Mouse (Mus musculus): ENCODE results near the gene Heg1. TPM values are rescaled to one million over a fixed set of nuclear protein-coding genes. Genes with fewer than 3 reads are reported as not detected.

Heg1 gene
- 10 to 100 TPM; 48.0 to 56.4 TPM for total RNA-seq (2021)
- long read RNA-seq, experiment 1, partial matches to known transcripts = 3 of 15 reads
- long read RNA-seq, experiment 1, other reads (novel, unspliced or antisense) = 12 of 15 reads
- long read RNA-seq, experiment 2, full-length matches to known transcripts = 1 of 7 reads
- long read RNA-seq, experiment 2, partial matches to known transcripts = 1 of 7 reads
- long read RNA-seq, experiment 2, other reads (novel, unspliced or antisense) = 5 of 7 reads

DNA sequence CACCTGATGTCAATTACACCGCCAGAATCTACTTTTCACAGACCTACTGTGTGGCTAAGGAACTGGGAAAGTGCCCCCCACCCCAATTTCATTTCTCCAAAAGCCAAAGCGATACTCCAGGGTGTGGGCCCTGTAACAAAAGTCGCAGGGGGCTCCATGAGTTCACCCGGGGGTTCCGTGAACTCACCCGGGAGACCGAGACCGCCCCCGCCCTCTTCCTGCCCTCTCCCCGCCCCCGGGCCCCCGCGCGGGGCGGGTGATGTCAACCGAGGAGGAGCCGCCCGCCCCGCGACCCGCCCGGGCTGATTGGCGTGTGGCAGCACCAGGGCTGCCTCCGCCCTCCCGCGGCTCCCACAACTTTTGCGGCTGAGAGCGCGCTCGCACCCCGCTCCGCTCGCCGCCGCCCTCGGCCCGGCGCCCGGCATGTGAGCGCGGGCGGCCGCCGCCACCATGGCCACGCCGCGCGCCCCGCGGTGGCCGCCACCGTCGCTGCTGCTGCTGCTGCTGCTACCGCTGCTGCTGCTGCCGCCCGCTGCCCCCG is at the start of gene Heg1:
TSS of gene Heg1 (plus strand) at position 209 of the 541 bp plus-strand sequence.
- DNase-seq = peak; percentile 87
- intact Hi-C loops (cut with DNase I; ENCODE audit: low total_unique reads) = no loop called here

DNA sequence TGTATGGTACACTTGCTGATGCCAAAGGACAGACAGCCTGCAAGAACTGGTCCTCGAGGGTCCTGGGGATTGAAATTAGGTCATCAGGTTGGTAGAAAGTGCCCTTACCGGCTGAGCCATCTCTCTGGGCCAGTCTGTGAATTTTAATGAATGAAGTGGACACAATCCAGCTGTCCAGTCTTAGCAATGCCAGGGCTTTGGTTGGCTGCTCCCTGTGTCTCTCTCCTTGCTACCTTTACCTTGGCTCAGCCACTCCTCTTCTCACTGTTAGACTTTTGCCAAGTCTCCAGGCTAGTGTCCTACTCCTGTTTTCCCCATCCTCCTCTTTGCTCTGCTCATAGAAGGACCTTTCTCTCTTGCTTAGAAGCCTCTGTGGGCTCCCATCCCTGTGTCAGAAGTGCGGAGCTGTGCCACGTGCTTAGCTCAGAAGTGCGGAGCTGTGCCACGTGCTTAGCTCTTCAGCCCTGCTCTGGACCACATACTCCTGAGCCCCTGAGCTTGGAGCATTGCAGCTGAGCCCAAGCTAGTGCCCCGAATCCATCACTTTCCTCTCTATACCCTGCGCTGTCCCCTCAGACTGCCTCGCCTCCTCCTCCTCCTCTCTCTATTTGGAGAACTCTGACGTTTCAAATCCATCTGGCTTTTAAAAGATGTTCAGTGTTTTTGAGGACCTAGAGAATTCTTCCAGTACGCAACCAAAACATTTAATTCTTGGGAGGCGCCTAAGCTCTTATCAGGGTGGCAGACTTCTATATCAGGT is 48.2 kb upstream of the Heg1 start:
- intact Hi-C loops (cut with DNase I; ENCODE audit: low total_unique reads) = no loop called here
- no peak for DNase-seq

DNA sequence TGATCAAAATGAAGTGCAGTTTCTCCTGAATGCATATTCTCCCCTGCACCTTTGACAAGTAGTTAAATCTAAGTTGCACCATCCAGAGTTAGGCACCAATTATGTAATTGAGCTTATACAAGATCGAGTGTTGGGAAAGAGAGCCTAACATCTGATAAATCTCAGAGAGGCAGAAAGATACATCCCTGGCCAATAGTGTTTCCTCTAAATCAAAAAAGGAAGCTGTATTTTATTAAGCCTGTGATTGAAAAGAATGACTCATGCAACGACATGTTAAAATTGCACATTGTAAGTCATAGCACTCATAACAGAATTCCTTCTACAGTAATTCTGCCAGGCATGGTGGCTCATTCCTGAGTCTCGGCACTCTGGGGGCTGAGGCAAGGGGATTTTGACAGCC is 42.4 kb upstream of the Heg1 start:
- intact Hi-C loops (cut with DNase I; ENCODE audit: low total_unique reads) = no loop called here
- DNase-seq = no peak

DNA sequence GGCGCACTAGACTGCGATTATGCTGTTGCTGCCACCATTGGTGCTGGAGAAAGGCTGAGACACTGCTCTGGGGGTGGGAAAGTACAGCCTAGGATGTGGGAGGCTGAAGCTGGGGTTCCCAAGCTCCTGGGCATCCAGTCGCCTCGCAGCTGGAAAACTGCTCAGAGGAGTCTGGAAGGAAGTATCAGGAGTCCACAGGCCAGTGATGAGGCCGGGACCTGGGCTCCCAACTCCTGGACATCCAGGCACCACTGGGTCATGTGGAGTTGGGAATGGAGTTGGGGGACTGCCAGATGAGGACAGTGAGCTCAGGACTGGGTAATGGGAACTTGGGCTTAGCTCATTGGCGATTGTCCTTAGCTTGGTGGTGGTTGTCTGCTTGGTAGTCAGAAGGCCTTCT is 31.1 kb upstream of the Heg1 start:
- intact Hi-C loops (cut with DNase I; ENCODE audit: low total_unique reads) = no loop called here
- no peak for DNase-seq

DNA sequence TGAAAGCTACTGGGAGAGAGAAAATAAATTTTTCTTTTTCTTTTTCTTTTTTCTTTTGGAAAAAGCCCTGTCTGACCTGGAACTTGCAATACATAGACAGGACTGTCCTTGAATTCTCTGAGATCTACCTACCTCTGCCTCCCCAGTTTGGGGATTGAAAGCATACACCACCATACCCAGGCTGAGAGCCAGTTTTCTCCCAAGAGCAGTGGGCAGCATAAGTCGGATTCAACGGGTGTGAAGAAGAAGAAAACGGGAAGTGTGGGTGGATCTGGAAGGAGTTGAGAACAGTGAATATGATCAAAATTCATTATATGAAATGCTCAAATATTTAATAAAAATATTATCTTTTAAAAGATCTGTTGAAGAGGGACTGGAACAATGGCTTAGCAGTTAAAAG is 28.7 kb upstream of the Heg1 start:
- intact Hi-C loops (cut with DNase I; ENCODE audit: low total_unique reads) = no loop called here
- DNase-seq = no peak

DNA sequence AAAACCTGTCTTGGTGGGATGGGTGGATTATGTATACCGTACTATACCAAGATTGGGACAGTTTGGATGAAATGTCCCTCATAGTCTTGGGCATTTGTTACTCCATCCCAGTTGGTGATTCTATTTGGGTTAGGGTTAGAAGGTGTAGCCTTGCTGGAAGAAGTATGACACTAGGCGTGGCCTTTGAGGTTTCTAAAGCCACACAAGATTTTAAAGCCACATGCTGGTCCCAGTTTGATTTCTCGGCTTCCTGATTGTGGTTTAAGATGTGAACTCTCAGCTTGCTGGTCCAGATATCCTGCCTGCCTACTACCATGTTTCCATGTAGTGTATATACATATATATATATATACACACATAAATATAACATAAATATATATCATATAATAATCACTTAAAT is 27.0 kb upstream of the Heg1 start:
- intact Hi-C loops (cut with DNase I; ENCODE audit: low total_unique reads) = no loop called here
- DNase-seq = no peak

DNA sequence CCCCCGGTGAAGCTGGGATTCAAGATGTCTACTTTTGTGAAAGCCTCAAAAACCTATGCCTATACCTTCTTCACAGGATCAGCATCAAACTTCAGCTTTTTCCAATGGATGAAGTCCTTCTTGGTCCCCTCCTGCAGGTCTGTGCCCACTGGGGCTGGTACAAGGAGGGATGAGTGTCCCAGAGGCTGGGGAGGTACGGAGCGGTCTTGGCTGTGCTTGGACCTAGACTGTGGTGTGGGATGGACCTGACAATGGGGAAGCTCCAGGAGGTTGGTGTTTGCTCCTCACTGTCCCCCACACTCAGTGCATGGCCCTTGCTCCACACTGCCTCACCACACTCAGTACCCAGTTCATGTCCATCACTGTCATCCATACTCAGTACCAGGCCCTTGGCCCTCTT is 26.0 kb upstream of the Heg1 start:
- intact Hi-C loops (cut with DNase I; ENCODE audit: low total_unique reads) = no loop called here

DNA sequence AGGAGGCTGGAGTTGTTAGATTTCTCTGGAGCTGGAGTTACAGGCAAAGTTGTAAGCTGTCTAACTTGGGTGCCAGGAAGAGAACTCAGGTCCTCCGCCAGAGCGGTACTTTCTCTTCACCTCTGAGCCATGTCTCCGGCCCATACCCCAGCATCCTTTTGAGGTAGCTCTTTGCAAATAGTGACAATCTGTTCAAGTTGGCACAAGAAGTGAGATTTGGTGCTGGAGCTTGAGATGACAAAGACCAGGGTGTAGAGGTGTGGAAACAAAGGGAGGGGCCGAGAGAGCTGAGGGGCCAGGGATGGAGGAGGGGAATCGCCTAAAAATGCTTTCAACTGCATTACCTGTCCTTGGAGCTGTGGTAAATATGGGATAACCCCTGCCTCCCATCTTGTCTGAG is 24.6 kb upstream of the Heg1 start:
- intact Hi-C loops (cut with DNase I; ENCODE audit: low total_unique reads) = no loop called here
- DNase-seq = no peak

More for the DNA sequence above, 26.0 kb upstream of the Heg1 start:
- no peak for DNase-seq

DNA sequence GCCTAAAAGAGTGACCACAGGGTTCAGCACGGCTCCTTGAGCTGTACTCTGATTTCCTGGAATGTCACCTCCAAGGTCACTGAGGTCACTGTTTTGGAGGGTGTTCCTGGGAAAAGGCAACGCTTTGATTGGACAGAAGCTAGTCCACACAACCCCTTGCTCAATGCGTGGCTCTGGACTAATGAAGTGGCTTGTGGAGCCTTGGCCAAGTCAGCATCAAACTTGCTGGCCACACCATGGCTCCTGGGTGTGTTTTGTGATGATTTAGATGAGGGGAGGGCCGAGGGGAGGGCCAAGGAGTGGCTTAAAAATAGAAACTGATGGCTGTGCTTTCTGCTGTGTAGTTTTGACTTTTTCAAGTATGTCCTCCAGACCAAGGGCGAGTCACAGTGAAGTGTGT is 24.0 kb upstream of the Heg1 start:
- DNase-seq = peak; percentile 51
- intact Hi-C loops (cut with DNase I; ENCODE audit: low total_unique reads) = no loop called here

DNA sequence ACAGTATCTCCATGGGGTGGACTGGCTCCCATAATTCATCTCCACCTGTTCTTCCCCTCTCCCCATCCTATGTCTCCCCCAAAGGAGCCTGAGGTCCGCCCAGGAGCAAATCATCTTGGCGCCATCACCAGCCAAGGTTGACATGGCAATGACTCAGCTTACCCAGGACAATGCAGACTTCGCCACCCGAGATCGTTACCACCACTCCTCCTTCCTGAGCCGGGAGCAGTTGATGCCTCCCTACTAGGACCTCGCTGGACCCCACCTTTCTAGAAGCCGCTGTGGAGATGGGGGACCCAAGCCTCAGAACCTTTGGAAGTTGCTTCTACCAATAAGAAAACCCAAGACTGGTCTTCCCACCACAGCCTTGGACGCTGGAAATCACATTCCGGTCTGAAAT is 21.3 kb upstream of the Heg1 start:
- no peak for DNase-seq
- intact Hi-C loops (cut with DNase I; ENCODE audit: low total_unique reads) = no loop called here

DNA sequence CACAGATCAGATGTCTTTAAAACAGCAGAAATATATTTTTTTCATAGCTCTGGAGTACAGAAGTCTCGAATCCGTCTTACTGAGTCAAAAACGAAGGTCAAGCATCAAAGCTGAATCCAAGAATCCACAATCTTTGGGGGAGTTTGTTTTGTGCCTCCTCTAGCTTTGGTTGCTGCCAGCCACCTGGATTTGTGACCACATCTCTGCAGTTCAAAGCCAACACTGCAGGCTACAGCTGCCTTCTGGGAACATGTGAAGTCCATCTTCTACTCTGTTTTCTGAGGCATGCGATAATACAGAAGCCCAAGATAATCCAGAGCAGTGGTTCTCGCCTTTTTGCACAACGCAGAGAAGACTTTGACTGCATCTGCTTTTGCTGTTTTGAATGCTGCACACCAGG is 17.9 kb upstream of the Heg1 start:
- intact Hi-C loops (cut with DNase I; ENCODE audit: low total_unique reads) = no loop called here
- DNase-seq = no peak

DNA sequence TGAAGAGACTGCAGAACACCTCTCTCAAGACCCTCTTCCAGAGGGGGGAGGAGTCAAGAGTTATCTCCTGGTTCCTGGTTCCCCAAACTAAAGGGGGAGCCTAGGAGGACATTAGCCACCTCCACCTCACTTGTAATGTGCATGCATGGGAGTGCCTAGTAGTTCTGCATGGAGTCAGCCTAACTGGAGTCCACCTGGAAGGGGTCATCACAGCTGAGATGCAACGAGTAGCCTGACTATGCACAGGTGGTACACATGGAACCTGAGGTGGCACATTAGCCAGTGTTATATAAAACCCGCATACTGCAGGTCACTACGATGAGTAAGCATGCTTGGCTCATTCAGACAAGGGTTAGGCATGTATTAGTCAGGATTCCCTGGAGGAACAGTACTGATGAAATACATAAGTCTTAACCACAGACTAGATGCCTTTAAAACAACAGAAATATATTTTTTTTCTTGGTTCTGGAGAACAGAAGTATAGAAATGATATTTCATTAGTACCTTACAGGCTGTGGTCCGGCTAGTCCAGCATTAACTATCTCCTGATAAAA is 17.1 kb upstream of the Heg1 start:
- intact Hi-C loops (cut with DNase I; ENCODE audit: low total_unique reads) = no loop called here

DNA sequence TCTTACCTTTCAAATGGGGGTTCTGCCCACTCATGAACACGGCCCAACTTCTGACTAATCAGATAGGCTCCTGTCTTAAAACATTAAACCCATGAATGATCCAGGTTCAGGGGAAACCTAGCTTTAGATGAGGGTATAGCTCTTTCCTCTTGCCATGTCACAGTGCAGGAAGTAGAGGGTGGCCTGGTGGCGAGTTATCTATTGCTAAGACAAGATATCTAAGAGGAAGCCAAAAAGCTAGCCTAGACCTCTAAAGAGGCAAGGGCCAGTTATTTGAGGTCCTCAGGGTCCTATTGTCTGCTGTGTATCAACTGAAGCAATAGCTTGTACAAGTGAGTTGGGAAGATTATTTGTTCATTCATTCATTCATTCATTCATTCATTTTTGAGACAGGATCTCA is 15.7 kb upstream of the Heg1 start:
- intact Hi-C loops (cut with DNase I; ENCODE audit: low total_unique reads) = no loop called here
- no peak for DNase-seq

More for the DNA sequence above, 17.1 kb upstream of the Heg1 start:
- no peak for DNase-seq

DNA sequence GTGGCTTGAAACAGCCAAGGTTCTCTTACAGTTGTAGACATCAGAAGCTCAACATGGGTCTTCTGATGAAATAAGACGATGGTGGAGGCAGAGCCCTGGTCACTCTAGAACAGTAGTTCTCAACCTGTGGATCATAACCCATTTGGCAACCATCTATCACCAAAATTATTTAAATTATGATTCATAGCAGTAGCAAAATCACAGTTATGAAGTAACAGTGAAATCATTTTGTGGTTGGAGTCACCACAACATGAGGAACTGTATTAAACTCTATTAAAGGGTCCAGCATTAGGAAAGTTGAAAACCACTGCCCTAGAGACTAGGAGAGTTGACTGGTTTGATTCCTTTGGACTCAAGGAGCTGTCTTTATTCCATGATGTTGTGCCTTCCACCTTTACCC is 15.1 kb upstream of the Heg1 start:
- intact Hi-C loops (cut with DNase I; ENCODE audit: low total_unique reads) = no loop called here
- no peak for DNase-seq

DNA sequence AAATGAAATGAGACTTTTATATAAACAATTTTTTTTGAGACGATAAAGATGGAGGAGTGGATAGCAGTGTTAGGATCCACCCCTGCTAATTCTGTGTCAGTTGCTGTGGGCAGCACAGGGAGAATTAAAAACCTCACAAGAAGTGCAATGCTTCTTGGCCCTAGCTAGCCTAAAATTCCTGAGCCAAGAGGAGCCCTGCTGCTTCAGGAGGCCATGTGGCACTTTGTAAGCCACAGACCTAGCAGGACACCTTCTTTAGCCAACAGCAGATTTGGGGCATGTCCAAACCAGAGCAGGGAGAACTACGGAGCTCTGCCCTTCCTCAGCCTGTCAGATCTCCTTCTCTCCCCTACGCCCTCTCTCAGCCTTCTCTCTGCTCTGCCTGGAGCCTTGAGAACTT is 13.8 kb upstream of the Heg1 start:
- DNase-seq = no peak
- intact Hi-C loops (cut with DNase I; ENCODE audit: low total_unique reads) = no loop called here

DNA sequence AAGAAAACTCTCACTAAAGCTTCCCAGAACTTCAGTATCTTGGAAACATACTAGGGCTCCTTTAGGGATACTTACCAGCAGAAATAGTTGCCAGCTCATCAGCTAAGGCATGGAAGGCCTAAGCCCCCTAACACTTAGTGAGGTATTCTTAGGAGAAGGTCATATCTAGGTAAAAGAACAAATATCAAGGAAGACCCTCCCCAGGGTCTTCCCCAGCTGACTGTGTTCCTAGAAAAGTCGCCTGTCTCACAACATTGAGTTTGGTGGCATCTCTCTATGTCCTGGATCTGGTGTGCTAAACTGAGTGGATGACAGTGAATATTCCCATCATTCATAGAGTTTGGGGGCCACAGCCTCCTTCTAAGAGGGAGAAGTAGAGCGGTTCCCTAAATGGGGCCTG is 13.2 kb upstream of the Heg1 start:
- intact Hi-C loops (cut with DNase I; ENCODE audit: low total_unique reads) = no loop called here
- no peak for DNase-seq

DNA sequence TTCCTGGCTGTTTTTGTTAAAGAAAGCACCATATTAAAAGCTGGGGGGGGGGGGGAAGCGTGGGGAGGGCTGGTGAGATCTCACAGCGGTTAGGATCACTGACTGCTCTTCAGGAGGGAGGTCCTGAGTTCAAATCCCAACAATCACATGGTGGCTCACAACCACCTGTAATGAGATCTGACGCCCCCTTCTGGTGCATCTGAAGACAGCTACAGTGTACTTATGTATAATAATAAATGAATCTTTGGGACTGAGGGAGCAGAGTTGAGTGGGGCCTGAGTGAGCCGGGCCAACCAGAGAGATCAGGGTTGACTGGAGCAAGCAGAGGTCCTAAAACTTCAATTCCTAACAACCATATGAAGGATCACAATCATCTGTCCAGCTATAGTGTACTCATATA is 12.0 kb upstream of the Heg1 start:
- intact Hi-C loops (cut with DNase I; ENCODE audit: low total_unique reads) = no loop called here
- DNase-seq = no peak

DNA sequence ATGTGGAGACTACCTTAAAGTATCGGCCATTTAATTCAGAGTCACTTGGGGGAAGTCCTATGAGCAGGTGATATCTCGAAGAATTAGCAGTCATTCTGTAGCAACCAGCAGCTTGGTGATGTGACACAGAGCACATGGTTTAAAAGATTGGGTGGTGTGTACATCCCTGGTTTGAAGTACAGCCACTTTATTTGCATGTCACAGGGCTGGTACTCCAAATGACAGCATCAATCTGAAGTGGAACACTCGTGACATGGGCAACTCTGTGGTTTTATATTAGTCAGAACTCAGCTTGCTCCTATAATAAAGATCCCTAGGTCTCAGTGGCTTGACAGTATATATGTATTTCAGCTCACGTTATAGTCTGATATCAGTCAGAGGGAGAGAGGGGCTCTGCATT is 11.5 kb upstream of the Heg1 start:
- intact Hi-C loops (cut with DNase I; ENCODE audit: low total_unique reads) = no loop called here
- no peak for DNase-seq

DNA sequence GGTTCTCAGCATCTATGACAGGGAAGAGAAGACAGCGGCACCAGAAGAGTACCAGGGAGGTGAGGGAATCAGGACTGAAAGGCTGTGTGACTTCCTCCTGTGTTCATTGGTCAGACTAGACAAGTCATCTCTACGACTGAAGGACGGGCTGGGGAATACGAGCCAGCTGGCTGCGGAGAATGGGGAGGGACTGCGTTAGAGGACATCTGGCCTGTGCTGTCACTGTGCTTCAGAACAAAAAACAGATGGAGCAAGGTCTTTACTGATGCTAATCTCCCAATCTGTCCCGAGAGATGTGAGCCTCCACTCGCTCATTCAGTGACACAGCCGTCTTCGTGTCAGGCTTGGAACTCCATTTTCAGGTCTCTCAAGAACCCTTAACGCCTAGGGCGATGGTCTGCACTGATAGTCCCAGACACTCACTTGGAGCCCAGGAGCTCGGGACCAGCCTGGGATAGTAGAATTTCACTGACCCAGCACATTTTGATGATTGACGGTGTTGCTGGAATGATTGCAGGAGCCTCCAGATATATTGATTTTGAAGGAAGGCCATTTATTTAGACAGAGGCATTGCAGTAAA is 10.6 kb upstream of the Heg1 start:
- intact Hi-C loops (cut with DNase I; ENCODE audit: low total_unique reads) = no loop called here
- peak; percentile 73 for DNase-seq

DNA sequence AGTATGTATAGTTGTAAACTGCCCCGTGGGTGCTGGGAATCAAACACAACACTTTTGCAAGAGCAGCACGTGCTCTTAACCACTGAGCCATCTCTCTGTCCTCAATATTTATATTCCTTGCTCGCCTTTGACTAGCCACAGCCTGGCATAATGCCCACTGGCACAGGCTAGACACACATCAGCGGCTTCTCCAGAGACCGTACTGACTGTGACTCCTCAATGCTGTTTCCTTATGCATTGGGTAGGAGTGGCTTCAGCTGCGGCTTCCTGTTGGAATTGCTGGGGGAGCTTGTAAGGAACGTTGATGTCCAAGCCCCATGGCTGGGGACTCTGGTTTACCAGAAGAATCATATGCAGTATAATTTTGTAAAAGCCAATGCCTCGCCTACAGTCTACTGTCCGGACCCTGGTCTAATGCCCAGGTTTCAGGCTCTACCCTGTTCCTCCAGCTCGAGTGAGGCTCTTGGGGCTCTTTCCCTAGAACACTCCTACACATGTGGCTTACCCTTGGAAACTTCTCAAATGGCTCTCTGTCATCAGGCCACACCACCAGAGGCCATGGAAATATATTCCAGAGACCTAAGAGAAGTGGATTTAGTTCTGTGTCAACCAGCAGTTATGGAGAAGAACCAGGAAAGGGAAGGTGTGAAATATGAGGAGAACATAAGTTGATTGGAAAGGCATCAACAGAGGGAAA is 8.9 kb upstream of the Heg1 start:
- no peak for DNase-seq
- intact Hi-C loops (cut with DNase I; ENCODE audit: low total_unique reads) = no loop called here
